Mouse (Mus musculus) left cerebral cortex, adult 9 months (tissue): ENCODE results near the gene Nip7.
"Not testable (repeated sequence)": the region's sequence is repeated elsewhere in the genome, so short reads cannot be mapped to it uniquely, and the experiment has no call there.

ENCODE experiments used
- DNase-seq, 2 experiments: peaks; one replicate each; pipeline ENCODE4 v3.0.0; 2022; ENCODE audit warnings: low spot score in 2 of 2

Nip7 gene

GRCm38 (mm10) chr8:107056076-107056972 is at the start of gene Nip7, which contains the start of gene Cog8:
Gene Nip7 (plus strand): TSS chr8:107056877.
Gene Cog8 (minus strand): TSS chr8:107056689.
- DNase-seq, result peak; percentile 92 to 98

- peak in 1 of 2 experiments; percentile 32 for DNase-seq
Measured at GRCm38 (mm10) chr8:107007795-107008194, 48.9 kb upstream of the Nip7 start.

GRCm38 (mm10) chr8:107012666-107013065 is 44.0 kb upstream of the Nip7 start:
- DNase-seq, result no peak

GRCm38 (mm10) chr8:107014915-107015314 is 41.8 kb upstream of the Nip7 start:
- no peak for DNase-seq

GRCm38 (mm10) chr8:107023479-107023878 is 33.2 kb upstream of the Nip7 start:
- DNase-seq, result no peak

GRCm38 (mm10) chr8:107029310-107029709 is 27.4 kb upstream of the Nip7 start:
- no peak for DNase-seq

GRCm38 (mm10) chr8:107030058-107030457 is 26.6 kb upstream of the Nip7 start:
- no peak for DNase-seq

GRCm38 (mm10) chr8:107030650-107031576 is 25.8 kb upstream of the Nip7 start, which contains the start of gene Vps4a:
Gene Vps4a (plus strand): TSS chr8:107031222.
- DNase-seq, result peak; percentile 88 to 97

- no peak for DNase-seq
Measured at GRCm38 (mm10) chr8:107031577-107032090, 25.0 kb upstream of the Nip7 start.

- not testable (repeated sequence) for DNase-seq
Measured at GRCm38 (mm10) chr8:107033609-107034008, 23.1 kb upstream of the Nip7 start.

- no peak for DNase-seq
Measured at GRCm38 (mm10) chr8:107035641-107036040, 21.0 kb upstream of the Nip7 start.

GRCm38 (mm10) chr8:107036626-107037025 is 20.1 kb upstream of the Nip7 start:
- DNase-seq, result no peak

- no peak for DNase-seq
Measured at GRCm38 (mm10) chr8:107040632-107041031, 16.0 kb upstream of the Nip7 start.

- DNase-seq, result no peak
Measured at GRCm38 (mm10) chr8:107045478-107045877, 11.2 kb upstream of the Nip7 start.

GRCm38 (mm10) chr8:107046976-107047375 is 9.7 kb upstream of the Nip7 start:
- DNase-seq, result no peak

- peak; percentile 61 to 84 for DNase-seq
Measured at GRCm38 (mm10) chr8:107048061-107048941, 8.4 kb upstream of the Nip7 start, which contains the start of gene Pdf. Gene Pdf (minus strand): TSS chr8:107048614.

- DNase-seq, result no peak
Measured at GRCm38 (mm10) chr8:107049480-107049879, 7.2 kb upstream of the Nip7 start.

GRCm38 (mm10) chr8:107052046-107052445 is 4.6 kb upstream of the Nip7 start:
- no peak for DNase-seq

GRCm38 (mm10) chr8:107056973-107057369 is 294 bp downstream of the Nip7 start:
- no peak for DNase-seq

GRCm38 (mm10) chr8:107062613-107063012 is 5.9 kb downstream of the Nip7 start:
- no peak for DNase-seq
